Mouse (Mus musculus) hematopoietic stem cell, adult 5-6 weeks (primary cell): Measurements from ENCODE around the gene Spats1. TPM values are rescaled to one million over a fixed set of nuclear protein-coding genes. Genes with fewer than 3 reads are reported as not detected.
A peak's percentile ranks its signal among the peaks of the same experiment; 100 is the strongest.

Experiments
- ATAC-seq, 2 experiments: fragments of 125-278 bp in 1 of 2; replicated peaks in 1 of 2; 2 replicates each; pipeline ENCODE4 v1.8.0; 2016 to 2017; ENCODE audit warnings: inconsistent platforms in 2 of 2, mild to moderate bottlenecking in 2 of 2, moderate number of reproducible peaks in 2 of 2, low read depth in 1 of 2, moderate TSS enrichment in 1 of 2; ENCODE audit not compliant: low FRiP score in 2 of 2, poor library complexity in 2 of 2, severe bottlenecking in 2 of 2, insufficient read depth in 1 of 2, low TSS enrichment in 1 of 2
- total RNA-seq: library from RNA; stranded (forward); fragments of 172-1452, 232-1000 nt; gene quantifications from 2 replicates; pipeline ENCODE4 v1.2.3, GENCODE M21; 2017

The Spats1 gene
- 0.31 TPM in 1 of 2 replicates, not detected in the other for total RNA-seq

- ATAC-seq, result peak; percentile 77 to 82
Observed at GRCm38 (mm10) chr17:45474669-45475465, at the start of gene Spats1. Gene Spats1 (minus strand): TSS chr17:45475415.

GRCm38 (mm10) chr17:45524961-45525360 is 49.7 kb upstream of the Spats1 start:
- no peak for ATAC-seq

GRCm38 (mm10) chr17:45523263-45523662 is 48.0 kb upstream of the Spats1 start, which contains the start of gene Tcte1:
Gene Tcte1 (plus strand): TSS chr17:45523434.
- peak in 1 of 2 experiments; percentile 31; a peak in 1 of 4 replicates for ATAC-seq

DNA sequence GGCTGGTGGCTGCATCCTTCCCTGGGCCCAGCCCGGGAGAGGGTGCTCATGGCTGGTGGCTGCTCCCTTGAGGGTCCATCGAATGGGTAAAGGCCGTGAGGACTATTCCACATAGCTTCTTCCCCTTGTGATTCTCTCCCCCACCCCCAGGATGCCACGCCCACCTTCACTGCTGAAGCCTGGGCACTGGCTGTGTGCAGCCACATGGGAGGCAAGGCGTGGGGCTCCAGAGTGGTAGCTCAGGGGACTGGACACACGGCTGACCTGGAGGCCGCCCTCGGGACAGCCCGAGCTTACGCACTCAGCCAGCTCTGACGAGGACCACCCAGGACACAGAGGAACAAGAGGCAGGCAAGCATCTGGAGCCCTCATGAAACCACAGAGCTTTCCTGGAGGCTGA is 44.9 kb upstream of the Spats1 start:
- no peak for ATAC-seq

GRCm38 (mm10) chr17:45518766-45519475 is 43.7 kb upstream of the Spats1 start:
- ATAC-seq, result no peak

- ATAC-seq, result peak; percentile 17 to 46; a peak in 1 of 4 replicates
Observed at GRCm38 (mm10) chr17:45517549-45518215, 42.5 kb upstream of the Spats1 start.

DNA sequence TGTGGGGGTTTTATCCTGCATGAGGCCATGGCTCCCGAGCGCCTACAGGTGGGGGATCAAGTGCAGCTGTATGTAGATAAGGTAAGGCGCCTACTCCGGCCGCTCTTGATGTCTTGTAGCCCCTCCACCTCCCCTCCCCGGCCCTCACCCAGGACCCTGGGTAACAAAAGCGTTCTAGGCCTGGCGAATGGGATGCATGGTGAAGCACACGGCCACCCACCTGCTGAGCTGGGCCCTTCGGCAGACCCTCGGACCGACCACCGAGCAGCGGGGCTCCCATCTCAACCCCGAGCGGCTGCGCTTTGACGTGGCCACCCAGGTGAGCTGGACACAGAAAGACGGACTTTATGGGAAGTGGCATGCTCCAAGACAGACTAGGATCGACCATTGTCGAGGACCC is 41.9 kb upstream of the Spats1 start:
- no peak for ATAC-seq

DNA sequence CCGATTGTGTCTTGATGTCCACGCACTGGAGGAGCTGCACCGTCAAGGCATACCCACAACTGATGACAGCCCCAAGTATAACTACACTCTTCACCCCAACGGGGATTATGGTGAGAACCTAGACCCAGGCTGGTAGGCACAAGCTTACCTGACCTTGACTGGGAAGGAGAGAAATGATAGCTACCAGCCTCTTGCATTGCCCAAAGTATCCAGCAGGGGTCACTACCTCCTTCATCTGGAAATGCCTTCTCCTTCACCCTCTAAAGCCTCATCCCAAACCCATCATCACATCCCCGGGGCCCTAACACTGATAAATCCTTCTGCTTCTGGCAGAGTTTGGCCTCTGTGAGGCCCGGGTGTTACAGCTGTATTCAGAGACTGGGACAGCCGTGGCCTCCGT is 41.3 kb upstream of the Spats1 start:
- ATAC-seq, result peak; percentile 56 to 61; a peak in 3 of 4 replicates

- no peak for ATAC-seq
Observed at GRCm38 (mm10) chr17:45515806-45516205, 40.6 kb upstream of the Spats1 start.

DNA sequence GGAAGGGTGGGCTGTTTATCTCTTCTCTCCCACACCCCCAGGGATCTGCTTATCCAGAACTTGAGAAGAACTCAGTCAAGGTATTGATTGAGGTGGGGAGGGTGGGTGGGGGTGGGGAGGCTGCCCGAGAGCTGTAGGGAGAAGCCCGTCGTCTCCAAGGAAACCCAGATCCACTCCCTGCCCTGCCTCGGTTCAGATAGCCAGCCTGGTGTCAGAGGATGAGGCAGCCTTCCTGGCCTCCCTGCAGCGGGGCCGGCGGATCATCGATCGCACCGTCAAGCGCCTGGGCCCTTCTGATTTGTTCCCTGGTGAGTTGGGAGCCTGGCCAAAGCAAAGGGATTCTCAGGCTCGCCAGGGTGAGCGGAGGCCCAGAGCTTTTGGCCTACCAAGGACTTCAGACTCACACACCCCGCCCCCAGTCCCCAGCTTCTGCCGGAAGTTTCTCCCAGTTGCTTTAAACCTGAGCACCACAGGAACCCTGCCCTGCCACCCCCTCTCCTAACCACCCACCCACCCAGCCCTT is 40.0 kb upstream of the Spats1 start:
- no peak for ATAC-seq

- ATAC-seq, result no peak
Observed at GRCm38 (mm10) chr17:45511757-45512156, 36.5 kb upstream of the Spats1 start.

GRCm38 (mm10) chr17:45510871-45511270 is 35.7 kb upstream of the Spats1 start:
- ATAC-seq, result no peak

DNA sequence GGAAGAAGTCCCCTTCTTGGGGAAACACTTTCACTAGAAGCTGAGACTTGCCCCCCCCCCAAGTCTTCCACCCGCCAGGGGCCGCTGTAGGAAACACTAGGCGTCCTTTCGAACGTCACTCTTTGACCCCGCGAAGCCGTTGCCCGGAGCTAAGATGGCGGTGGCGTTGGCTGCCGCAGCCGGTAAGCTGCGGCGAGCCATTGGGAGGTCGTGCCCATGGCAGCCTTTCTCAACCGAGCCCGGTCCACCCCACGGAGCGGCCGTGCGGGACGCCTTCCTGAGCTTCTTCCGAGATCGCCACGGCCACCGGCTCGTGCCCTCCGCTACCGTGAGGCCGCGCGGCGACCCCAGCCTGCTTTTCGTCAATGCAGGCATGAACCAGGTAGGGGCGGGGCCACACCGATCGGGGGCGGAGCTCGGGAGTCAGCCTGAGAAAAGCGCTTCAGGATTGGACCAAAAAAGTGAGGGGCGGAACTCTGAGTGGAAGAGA is 31.5 kb upstream of the Spats1 start, which contains the start of gene Aars2:
Gene Aars2, plus strand, starts transcription at position 142 of the 490 bp plus-strand sequence.
- peak; percentile 60 to 83 for ATAC-seq

GRCm38 (mm10) chr17:45505941-45506465 is 30.8 kb upstream of the Spats1 start:
- ATAC-seq, result no peak

GRCm38 (mm10) chr17:45503301-45503973 is 28.2 kb upstream of the Spats1 start:
- peak; percentile 68 to 76 for ATAC-seq

- no peak for ATAC-seq
Observed at GRCm38 (mm10) chr17:45502324-45502723, 27.1 kb upstream of the Spats1 start.

DNA sequence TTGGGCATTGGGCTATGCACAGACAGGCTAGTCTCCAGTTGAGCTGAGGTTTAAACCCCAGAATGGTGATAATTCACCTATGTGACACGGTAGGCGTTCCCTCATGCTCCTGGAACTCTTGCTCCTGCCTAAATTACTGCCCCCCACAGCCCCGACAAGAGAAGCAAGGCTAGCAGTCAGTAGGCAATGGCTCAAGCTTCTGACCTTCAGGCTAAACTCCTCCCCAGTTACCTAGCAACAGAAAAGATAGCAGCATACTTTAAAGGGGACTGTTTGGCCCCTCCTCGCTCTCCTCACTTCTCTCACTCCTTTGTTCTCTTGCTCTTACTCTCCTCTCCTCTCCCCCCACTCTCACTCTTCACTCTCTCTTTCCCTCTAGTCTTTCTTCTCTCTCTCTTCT is 25.8 kb upstream of the Spats1 start:
- no peak for ATAC-seq
